Mouse (Mus musculus): ENCODE results near the gene Rab3c. TPM values are rescaled to one million over a fixed set of nuclear protein-coding genes. Genes with fewer than 3 reads are reported as not detected.
A peak's percentile ranks its signal among the peaks of the same experiment; 100 is the strongest.

Rab3c gene
- polyA plus RNA-seq, 1 experiment from 2014 or later: 44.1 TPM

DNA sequence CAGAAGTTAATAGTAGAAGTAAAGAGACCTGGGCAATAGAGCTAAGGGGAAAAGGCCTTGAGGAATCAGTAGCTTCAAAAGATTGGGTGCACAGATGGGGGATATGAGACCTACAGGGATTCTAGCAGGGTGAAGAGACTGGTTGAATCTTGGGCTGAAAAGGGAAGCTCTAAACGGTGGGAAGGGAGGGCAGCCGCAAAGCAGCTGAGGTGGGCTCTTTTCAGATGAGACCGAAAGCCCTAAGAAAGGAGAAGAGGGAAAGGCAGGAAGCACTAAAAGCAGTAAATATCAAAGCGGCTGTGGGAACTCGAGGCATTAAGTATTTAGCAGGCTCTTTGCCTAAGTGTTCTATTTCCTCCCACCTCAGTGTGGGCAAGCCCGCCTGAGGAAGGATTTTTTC is 248.9 kb downstream of the Rab3c start:
- H3K27me3 ChIP-seq: no peaks in the 10 kb centered on the region
- H3K36me3 ChIP-seq (replicated peaks): no peaks in the 10 kb centered on the region
- H3K4me3 ChIP-seq (replicated peaks): no peak overlapping the region
- H3K9me3 ChIP-seq: no peaks in the 10 kb centered on the region
- no peak overlapping the region for H3K9ac ChIP-seq
- H3K4me2 ChIP-seq: no peak overlapping the region
- no peaks in the 10 kb centered on the region for H3K4me1 ChIP-seq
- ATAC-seq (ENCODE audit: low FRiP score): no peak
- WGBS: 52% methylated on average over 6 of the region's 6 CpGs
- H3K27ac ChIP-seq: no peak overlapping the region

GRCm38 (mm10) chr13:110031061-110031460 is 249.7 kb downstream of the Rab3c start:
- Histone ChIP-seq H3K36me3 (replicated peaks) (no peaks in the 10 kb centered on the region), H3K4me1 (no peaks in the 10 kb centered on the region), H3K9ac (no peak overlapping the region), H3K4me3 (replicated peaks) (no peak overlapping the region), H3K4me2 (no peak overlapping the region), H3K27ac (no peak overlapping the region), H3K9me3 (no peaks in the 10 kb centered on the region), H3K27me3 (no peaks in the 10 kb centered on the region)
- ATAC-seq (ENCODE audit: low FRiP score): no peak
- 81% methylated on average over 8 of the region's 8 CpGs for WGBS

DNA sequence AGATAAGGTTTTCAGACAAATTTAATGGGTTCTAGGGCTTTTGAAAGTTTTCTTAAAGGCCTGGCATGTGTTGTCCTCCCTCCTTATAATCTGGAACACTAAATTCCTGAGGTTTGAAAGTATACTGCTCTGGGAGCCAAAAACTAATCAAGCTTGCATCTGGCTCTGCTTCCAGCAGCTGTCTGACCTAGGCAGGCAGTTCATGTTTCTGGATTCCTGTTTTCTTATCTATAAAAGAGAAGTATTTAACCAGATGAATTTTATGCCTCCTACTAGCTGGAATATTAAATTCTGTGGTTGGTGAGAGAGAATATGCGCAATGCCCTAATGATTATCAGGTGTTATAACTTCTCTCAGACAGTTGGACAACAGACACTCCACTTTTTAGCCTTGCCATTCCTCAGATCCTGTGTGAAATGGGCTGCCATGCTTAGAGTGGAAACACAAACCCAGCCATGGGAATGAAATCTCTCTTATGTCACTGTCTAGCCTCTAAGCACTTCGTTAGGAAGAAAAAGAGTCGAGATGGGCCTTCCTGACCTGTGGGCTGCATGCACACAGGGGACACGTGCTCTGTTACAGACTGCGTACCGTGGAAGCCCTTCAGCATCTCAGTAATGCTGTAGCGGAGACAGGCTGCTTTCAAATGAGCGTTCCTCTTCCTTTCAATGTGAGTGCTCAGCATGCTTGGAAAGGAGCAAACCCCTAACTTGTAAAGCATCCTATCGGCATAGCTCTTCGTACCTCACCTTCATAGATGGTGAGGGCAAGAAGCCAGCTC is 256.2 kb downstream of the Rab3c start:
- 78% methylated on average over 10 of the region's 10 CpGs for WGBS
- H3K27me3 ChIP-seq: peaks cover 6% of the 10 kb centered on the region; the same call in 1 of the 2 replicates
- no peak overlapping the region for H3K27ac ChIP-seq
- H3K9me3 ChIP-seq: no peaks in the 10 kb centered on the region
- no peak overlapping the region for H3K4me3 ChIP-seq (replicated peaks)
- no peaks in the 10 kb centered on the region for H3K36me3 ChIP-seq (replicated peaks)
- H3K4me1 ChIP-seq: peaks cover 5% of the 10 kb centered on the region
- ATAC-seq (ENCODE audit: low FRiP score): no peak
- H3K4me2 ChIP-seq: no peak overlapping the region
- H3K9ac ChIP-seq: no peak overlapping the region

GRCm38 (mm10) chr13:110023031-110023430 is 257.8 kb downstream of the Rab3c start:
- H3K4me2 ChIP-seq: no peak overlapping the region
- H3K4me1 ChIP-seq: peaks cover 13% of the 10 kb centered on the region
- no peak for ATAC-seq (ENCODE audit: low FRiP score)

GRCm38 (mm10) chr13:110019774-110020173 is 261.0 kb downstream of the Rab3c start:
- Histone ChIP-seq H3K4me3 (replicated peaks) (no peak overlapping the region), H3K4me1 (peaks cover 13% of the 10 kb centered on the region), H3K9me3 (no peaks in the 10 kb centered on the region), H3K4me2 (peak overlapping the region; percentile 73), H3K27me3 (peaks cover 20% of the 10 kb centered on the region), H3K9ac (no peak overlapping the region), H3K36me3 (replicated peaks) (no peaks in the 10 kb centered on the region), H3K27ac (no peak overlapping the region)
- WGBS: 20% methylated on average over 9 of the region's 9 CpGs
- peak; percentile 21 for ATAC-seq (ENCODE audit: low FRiP score)

More at GRCm38 (mm10) chr13:110023031-110023430, 257.8 kb downstream of the Rab3c start:
- Histone ChIP-seq H3K27me3 (peaks cover 7% of the 10 kb centered on the region; the same call in 1 of the 2 replicates), H3K9me3 (no peaks in the 10 kb centered on the region), H3K4me3 (replicated peaks) (no peak overlapping the region), H3K9ac (no peak overlapping the region), H3K27ac (no peak overlapping the region), H3K36me3 (replicated peaks) (no peaks in the 10 kb centered on the region)
- 87% methylated on average over 5 of the region's 5 CpGs for WGBS

- no peaks in the 10 kb centered on the region for H3K36me3 ChIP-seq (replicated peaks)
- H3K27ac ChIP-seq: no peak overlapping the region
- peak overlapping the region; percentile 41 for H3K4me3 ChIP-seq (replicated peaks)
- 2% methylated on average over 20 of the region's 20 CpGs for WGBS
- H3K4me2 ChIP-seq: peak overlapping the region; percentile 73
- peak; percentile 72 for ATAC-seq (ENCODE audit: low FRiP score)
- H3K27me3 ChIP-seq: peaks cover 20% of the 10 kb centered on the region
- no peaks in the 10 kb centered on the region for H3K9me3 ChIP-seq
- peak overlapping the region; percentile 53 for H3K9ac ChIP-seq
- peaks cover 13% of the 10 kb centered on the region for H3K4me1 ChIP-seq
These were observed 261.7 kb downstream of the Rab3c start for GRCm38 (mm10) chr13:110018941-110019743.

- H3K27me3 ChIP-seq: peaks cover 20% of the 10 kb centered on the region
- H3K4me3 ChIP-seq (replicated peaks): peak overlapping the region; percentile 41
- no peaks in the 10 kb centered on the region for H3K36me3 ChIP-seq (replicated peaks)
- H3K4me1 ChIP-seq: peaks cover 13% of the 10 kb centered on the region
- H3K9ac ChIP-seq: peak overlapping the region; percentile 53
- no peaks in the 10 kb centered on the region for H3K9me3 ChIP-seq
- H3K27ac ChIP-seq: 0 out of 2 replicates have a peak overlapping the region, but pooled peaks have one; percentile 46
- ATAC-seq (ENCODE audit: low FRiP score): peak; percentile 83
- H3K4me2 ChIP-seq: peak overlapping the region; percentile 73
- under 1% methylated on average over 17 of the region's 17 CpGs for WGBS
These were observed 262.3 kb downstream of the Rab3c start for GRCm38 (mm10) chr13:110018431-110018901.

DNA sequence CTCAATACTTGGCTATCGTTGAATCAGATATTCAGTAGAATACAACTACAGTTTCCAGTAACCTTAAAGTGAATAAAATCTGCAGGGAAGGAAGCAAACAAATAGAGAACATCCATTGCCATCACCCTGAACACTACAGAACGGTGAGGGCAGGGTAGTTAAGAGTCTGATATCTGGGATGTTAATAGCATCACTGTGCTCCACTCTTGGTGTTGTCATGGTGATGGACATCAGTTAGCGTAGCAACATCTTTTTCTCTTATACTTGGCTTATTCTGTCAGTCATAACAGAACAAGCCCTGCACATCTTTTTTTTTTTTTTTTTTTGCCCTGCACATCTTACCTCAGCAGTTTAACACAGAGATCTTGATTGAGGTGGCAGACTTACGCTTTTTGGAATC is 268.8 kb downstream of the Rab3c start:
- Histone ChIP-seq H3K36me3 (replicated peaks) (no peaks in the 10 kb centered on the region), H3K4me3 (replicated peaks) (no peak overlapping the region), H3K27ac (no peak overlapping the region), H3K27me3 (peaks cover 6% of the 10 kb centered on the region), H3K9me3 (no peaks in the 10 kb centered on the region), H3K4me2 (no peak overlapping the region), H3K4me1 (peaks cover 17% of the 10 kb centered on the region), H3K9ac (no peak overlapping the region)
- 83% methylated on average over 4 of the region's 4 CpGs for WGBS
- peak; percentile 36; the same call in 1 of the 2 replicates for ATAC-seq (ENCODE audit: low FRiP score)

DNA sequence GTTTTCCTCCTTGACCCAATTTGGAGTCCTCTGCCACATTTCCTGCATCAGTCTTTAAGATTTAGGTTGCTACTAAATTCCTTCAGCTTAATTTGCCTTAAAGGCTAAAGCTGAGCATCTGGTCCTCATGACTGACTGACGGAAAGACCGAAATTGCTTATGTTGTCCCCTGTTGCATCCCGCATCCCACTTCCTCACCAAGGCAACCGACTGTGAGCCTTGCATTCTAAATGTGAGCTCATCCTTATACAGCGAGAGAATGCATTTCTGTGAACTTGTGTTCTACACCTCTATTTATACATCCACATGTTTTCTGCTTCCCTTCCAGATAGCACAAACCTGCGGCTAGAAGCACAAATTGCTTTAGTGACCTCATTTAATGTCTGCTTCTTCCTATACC is 269.9 kb downstream of the Rab3c start:
- 76% methylated on average over 6 of the region's 6 CpGs for WGBS
- ATAC-seq (ENCODE audit: low FRiP score): no peak
- peaks cover 17% of the 10 kb centered on the region for H3K4me1 ChIP-seq

DNA sequence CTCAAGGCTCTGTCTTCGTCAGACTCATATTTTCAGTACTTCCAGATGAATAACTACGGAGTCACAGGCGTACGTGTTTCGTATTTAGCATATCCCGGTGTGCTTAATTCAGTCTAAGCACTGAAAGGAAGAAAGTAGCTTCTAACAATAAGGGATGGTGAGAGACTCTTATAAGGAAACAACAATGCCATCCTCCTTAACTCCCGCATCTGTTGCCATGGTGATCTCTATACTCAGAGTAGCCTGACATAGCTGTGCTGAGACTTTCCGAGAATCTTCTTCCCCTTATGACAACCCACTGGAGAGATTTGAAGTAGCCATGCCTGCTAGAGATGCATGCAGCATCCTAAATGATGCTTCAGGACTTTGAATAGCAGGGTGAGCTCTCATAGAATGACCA is 272.3 kb downstream of the Rab3c start:
- Histone ChIP-seq H3K9ac (no peak overlapping the region), H3K4me2 (no peak overlapping the region), H3K36me3 (replicated peaks) (no peaks in the 10 kb centered on the region), H3K9me3 (no peaks in the 10 kb centered on the region), H3K4me1 (peaks cover 17% of the 10 kb centered on the region), H3K27me3 (no peaks in the 10 kb centered on the region), H3K4me3 (replicated peaks) (no peak overlapping the region), H3K27ac (no peak overlapping the region)
- no peak for ATAC-seq (ENCODE audit: low FRiP score)
- WGBS: 37% methylated on average over 8 of the region's 8 CpGs

More for the DNA sequence above, 269.9 kb downstream of the Rab3c start:
- no peak overlapping the region for H3K9ac ChIP-seq
- no peaks in the 10 kb centered on the region for H3K27me3 ChIP-seq
- H3K27ac ChIP-seq: no peak overlapping the region
- H3K36me3 ChIP-seq (replicated peaks): no peaks in the 10 kb centered on the region
- no peaks in the 10 kb centered on the region for H3K9me3 ChIP-seq
- H3K4me3 ChIP-seq (replicated peaks): no peak overlapping the region
- H3K4me2 ChIP-seq: no peak overlapping the region

DNA sequence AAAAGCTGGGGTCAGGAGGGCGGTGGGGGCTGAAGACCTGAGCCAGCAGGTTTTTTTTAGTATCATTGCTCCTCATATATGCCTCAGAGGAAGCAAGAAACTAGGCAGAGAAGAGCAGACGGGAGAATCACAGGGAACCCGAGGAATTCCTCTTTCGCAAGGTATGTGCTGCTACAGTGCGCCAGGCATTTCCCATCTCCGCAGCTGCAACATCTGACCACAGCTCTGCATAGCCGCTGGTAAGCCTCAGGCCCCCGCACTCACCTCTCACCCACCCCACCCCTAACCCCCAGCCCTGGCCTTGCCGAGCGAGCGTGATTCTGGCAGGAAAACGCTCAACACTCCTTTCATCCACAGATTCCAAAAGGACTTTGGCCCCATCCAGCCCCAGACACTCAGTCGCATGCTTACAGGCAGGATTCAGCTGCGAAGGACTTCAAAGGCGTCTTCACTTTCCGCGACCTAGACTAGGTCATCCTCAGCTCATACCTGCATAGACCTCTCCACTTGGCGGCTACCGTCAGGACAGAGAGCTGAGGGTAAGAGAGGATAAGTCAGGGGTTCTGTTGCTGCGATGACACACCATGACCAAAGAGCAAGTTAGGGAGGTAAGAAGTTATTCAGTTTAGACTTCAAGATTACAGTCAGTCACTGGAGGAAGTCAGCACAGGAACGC is 274.6 kb downstream of the Rab3c start:
- no peak for ATAC-seq (ENCODE audit: low FRiP score)
- no peak overlapping the region for H3K9ac ChIP-seq
- H3K36me3 ChIP-seq (replicated peaks): no peaks in the 10 kb centered on the region
- peaks cover 17% of the 10 kb centered on the region for H3K4me1 ChIP-seq
- no peak overlapping the region for H3K4me3 ChIP-seq (replicated peaks)
- H3K4me2 ChIP-seq: no peak overlapping the region
- 57% methylated on average over 21 of the region's 21 CpGs for WGBS
- no peaks in the 10 kb centered on the region for H3K9me3 ChIP-seq
- H3K27ac ChIP-seq: no peak overlapping the region
- no peaks in the 10 kb centered on the region for H3K27me3 ChIP-seq
